Mouse (Mus musculus): ENCODE results near the gene Ctns. TPM values are rescaled to one million over a fixed set of nuclear protein-coding genes. Genes with fewer than 3 reads are reported as not detected.
A peak's percentile ranks its signal among the peaks of the same experiment; 100 is the strongest.

Gene Ctns
- polyA plus RNA-seq, 1 experiment from 2014 or later: 12.3 TPM

GRCm38 (mm10) chr11:73225856-73226255, 27.0 kb upstream of the Ctns start:
- H3K27me3 ChIP-seq (replicated peaks; ENCODE audit: control insufficient read depth, insufficient read depth, low read length): no peaks in the 10 kb centered on the region
- H3K9me3 ChIP-seq (ENCODE audit: control insufficient read depth, low read length): no peaks in the 10 kb centered on the region
- H3K9ac ChIP-seq (ENCODE audit: low read depth, low read length): no peak overlapping the region
- 86% methylated on average over 6 of the region's 6 CpGs for WGBS
- no peak overlapping the region for H3K4me2 ChIP-seq
- no peaks in the 10 kb centered on the region for H3K36me3 ChIP-seq (ENCODE audit: control insufficient read depth, insufficient read depth, low read length)
- no peak overlapping the region for H3K27ac ChIP-seq (ENCODE audit: low read depth, low read length)
- no peaks in the 10 kb centered on the region for H3K4me1 ChIP-seq (replicated peaks; ENCODE audit: control insufficient read depth, insufficient read depth, low read length)
- DNase-seq (ENCODE audit: low spot score): no peak
- no peak overlapping the region for H3K4me3 ChIP-seq (ENCODE audit: low read depth, low read length)
- no peak for ATAC-seq (replicated peaks; ENCODE audit: low FRiP score)

DNA sequence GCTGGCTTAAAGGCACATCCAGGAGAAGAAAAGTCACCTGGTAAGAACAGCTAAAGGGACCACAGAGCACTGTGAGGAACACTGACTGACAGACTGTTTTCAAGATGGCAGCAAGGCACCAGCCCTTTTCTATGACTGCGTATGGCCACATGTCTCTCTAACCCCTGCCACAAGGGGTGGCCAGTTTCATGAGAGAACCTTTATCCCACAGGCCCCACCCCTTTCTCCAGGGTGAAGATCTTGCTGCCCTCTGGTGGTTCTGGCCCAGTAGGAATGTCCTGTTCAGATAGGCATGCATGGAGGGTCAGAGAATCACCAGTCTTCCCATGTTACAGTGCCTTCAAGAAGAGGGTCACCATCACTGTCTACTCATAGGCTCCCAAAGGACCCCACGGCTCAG, 25.1 kb upstream of the Ctns start:
- no peak overlapping the region for H3K4me2 ChIP-seq
- H3K36me3 ChIP-seq (ENCODE audit: control insufficient read depth, insufficient read depth, low read length): no peaks in the 10 kb centered on the region
- no peak overlapping the region for H3K9ac ChIP-seq (ENCODE audit: low read depth, low read length)
- no peaks in the 10 kb centered on the region for H3K4me1 ChIP-seq (replicated peaks; ENCODE audit: control insufficient read depth, insufficient read depth, low read length)
- no peaks in the 10 kb centered on the region for H3K27me3 ChIP-seq (replicated peaks; ENCODE audit: control insufficient read depth, insufficient read depth, low read length)
- DNase-seq (ENCODE audit: low spot score): no peak
- H3K27ac ChIP-seq (ENCODE audit: low read depth, low read length): no peak overlapping the region
- ATAC-seq (replicated peaks; ENCODE audit: low FRiP score): peak; percentile 68
- WGBS: 62% methylated on average over 2 of the region's 2 CpGs
- H3K9me3 ChIP-seq (ENCODE audit: control insufficient read depth, low read length): no peaks in the 10 kb centered on the region
- no peak overlapping the region for H3K4me3 ChIP-seq (ENCODE audit: low read depth, low read length)

- Histone ChIP-seq H3K36me3 (ENCODE audit: control insufficient read depth, insufficient read depth, low read length) (no peaks in the 10 kb centered on the region), H3K27me3 (replicated peaks; ENCODE audit: control insufficient read depth, insufficient read depth, low read length) (no peaks in the 10 kb centered on the region), H3K27ac (ENCODE audit: low read depth, low read length) (no peak overlapping the region), H3K4me3 (ENCODE audit: low read depth, low read length) (no peak overlapping the region), H3K4me1 (replicated peaks; ENCODE audit: control insufficient read depth, insufficient read depth, low read length) (no peaks in the 10 kb centered on the region), H3K4me2 (no peak overlapping the region), H3K9ac (ENCODE audit: low read depth, low read length) (no peak overlapping the region), H3K9me3 (ENCODE audit: control insufficient read depth, low read length) (no peaks in the 10 kb centered on the region)
- WGBS: 27% methylated on average over 5 of the region's 5 CpGs
- ATAC-seq (replicated peaks; ENCODE audit: low FRiP score): no peak
- DNase-seq (ENCODE audit: low spot score): no peak
Observed at GRCm38 (mm10) chr11:73222846-73223245, 24.0 kb upstream of the Ctns start.

GRCm38 (mm10) chr11:73220651-73221050, 21.8 kb upstream of the Ctns start:
- Histone ChIP-seq H3K4me2 (no peak overlapping the region), H3K9me3 (ENCODE audit: control insufficient read depth, low read length) (no peaks in the 10 kb centered on the region), H3K27me3 (replicated peaks; ENCODE audit: control insufficient read depth, insufficient read depth, low read length) (no peaks in the 10 kb centered on the region), H3K4me3 (ENCODE audit: low read depth, low read length) (no peak overlapping the region), H3K36me3 (ENCODE audit: control insufficient read depth, insufficient read depth, low read length) (no peaks in the 10 kb centered on the region), H3K9ac (ENCODE audit: low read depth, low read length) (no peak overlapping the region), H3K27ac (ENCODE audit: low read depth, low read length) (no peak overlapping the region), H3K4me1 (replicated peaks; ENCODE audit: control insufficient read depth, insufficient read depth, low read length) (no peaks in the 10 kb centered on the region)
- 86% methylated on average over 1 of the region's 1 CpGs for WGBS
- DNase-seq (ENCODE audit: low spot score) (no peak), ATAC-seq (replicated peaks; ENCODE audit: low FRiP score) (no peak)

DNA sequence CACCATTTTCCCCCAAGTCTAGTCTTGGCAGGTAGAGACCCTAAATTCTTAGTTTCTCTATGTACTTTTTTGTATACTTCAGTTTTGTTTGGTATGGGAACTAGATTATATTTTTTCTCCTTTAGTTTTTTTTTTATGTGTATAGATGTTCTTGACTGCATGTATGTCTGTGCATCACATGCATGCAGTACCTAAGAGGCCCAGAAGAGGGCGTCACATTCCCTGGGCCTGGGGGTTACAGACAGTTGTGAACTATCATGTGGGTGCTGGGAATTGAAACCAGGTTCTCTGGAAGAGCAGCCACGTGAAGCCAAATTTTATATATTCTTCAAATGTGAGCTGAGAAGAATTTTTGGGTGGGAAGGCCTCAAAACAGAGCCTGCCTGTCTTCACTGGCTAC, 20.8 kb upstream of the Ctns start:
- Histone ChIP-seq H3K4me3 (ENCODE audit: low read depth, low read length) (no peak overlapping the region), H3K36me3 (ENCODE audit: control insufficient read depth, insufficient read depth, low read length) (no peaks in the 10 kb centered on the region), H3K9me3 (ENCODE audit: control insufficient read depth, low read length) (no peaks in the 10 kb centered on the region), H3K4me1 (replicated peaks; ENCODE audit: control insufficient read depth, insufficient read depth, low read length) (no peaks in the 10 kb centered on the region), H3K27ac (ENCODE audit: low read depth, low read length) (no peak overlapping the region), H3K9ac (ENCODE audit: low read depth, low read length) (no peak overlapping the region), H3K27me3 (replicated peaks; ENCODE audit: control insufficient read depth, insufficient read depth, low read length) (no peaks in the 10 kb centered on the region), H3K4me2 (no peak overlapping the region)
- DNase-seq (ENCODE audit: low spot score) (no peak), ATAC-seq (replicated peaks; ENCODE audit: low FRiP score) (no peak)
- 54% methylated on average over 2 of the region's 2 CpGs for WGBS

DNA sequence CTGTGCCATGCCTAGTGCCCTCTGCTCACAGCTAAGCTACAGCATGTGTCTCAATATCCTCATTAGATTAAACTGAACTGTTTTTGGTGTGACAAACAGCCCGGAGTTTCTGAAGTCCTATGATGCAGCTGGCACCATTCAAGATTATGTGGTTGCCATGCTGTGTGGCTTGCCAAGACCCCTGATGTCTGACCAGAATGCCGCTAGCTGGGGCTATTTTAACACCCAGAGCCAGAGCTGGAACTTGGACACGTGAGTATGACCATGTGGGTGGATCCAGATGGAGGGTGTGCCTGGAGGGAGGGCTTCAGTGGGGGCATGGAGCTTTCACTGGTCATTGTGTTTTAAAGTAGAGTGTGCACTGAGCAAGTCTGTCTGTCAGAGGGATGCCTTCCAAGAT, 15.1 kb upstream of the Ctns start:
- no peak for ATAC-seq (replicated peaks; ENCODE audit: low FRiP score)
- Histone ChIP-seq H3K4me2 (no peak overlapping the region), H3K27me3 (replicated peaks; ENCODE audit: control insufficient read depth, insufficient read depth, low read length) (no peaks in the 10 kb centered on the region), H3K9me3 (ENCODE audit: control insufficient read depth, low read length) (no peaks in the 10 kb centered on the region), H3K9ac (ENCODE audit: low read depth, low read length) (no peak overlapping the region), H3K4me1 (replicated peaks; ENCODE audit: control insufficient read depth, insufficient read depth, low read length) (no peaks in the 10 kb centered on the region), H3K27ac (ENCODE audit: low read depth, low read length) (no peak overlapping the region), H3K36me3 (ENCODE audit: control insufficient read depth, insufficient read depth, low read length) (no peaks in the 10 kb centered on the region), H3K4me3 (ENCODE audit: low read depth, low read length) (no peak overlapping the region)
- 67% methylated on average over 3 of the region's 3 CpGs for WGBS
- no peak for DNase-seq (ENCODE audit: low spot score)

DNA sequence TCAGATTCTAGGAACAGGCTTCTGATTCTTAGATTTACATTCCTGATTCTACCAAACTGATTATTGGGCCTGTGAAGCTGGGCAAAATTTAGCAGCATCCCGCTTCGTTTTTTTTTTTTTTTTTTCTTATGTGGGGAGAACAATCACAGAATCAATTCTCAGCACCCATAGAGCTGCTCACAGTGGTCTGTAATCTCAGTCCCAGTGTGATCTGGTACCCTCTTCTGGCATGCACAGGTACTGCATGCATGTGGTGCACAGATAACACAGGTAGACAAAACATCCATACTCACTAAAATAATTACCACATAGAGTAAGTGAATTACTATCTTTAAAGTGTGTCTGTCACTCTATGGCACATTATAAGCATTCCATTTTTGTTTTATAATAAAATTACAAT, 8.8 kb upstream of the Ctns start:
- Histone ChIP-seq H3K36me3 (ENCODE audit: control insufficient read depth, insufficient read depth, low read length) (no peaks in the 10 kb centered on the region), H3K4me2 (no peak overlapping the region), H3K4me1 (replicated peaks; ENCODE audit: control insufficient read depth, insufficient read depth, low read length) (no peaks in the 10 kb centered on the region), H3K27ac (ENCODE audit: low read depth, low read length) (no peak overlapping the region), H3K27me3 (replicated peaks; ENCODE audit: control insufficient read depth, insufficient read depth, low read length) (no peaks in the 10 kb centered on the region), H3K9ac (ENCODE audit: low read depth, low read length) (no peak overlapping the region), H3K4me3 (ENCODE audit: low read depth, low read length) (no peak overlapping the region), H3K9me3 (ENCODE audit: control insufficient read depth, low read length) (no peaks in the 10 kb centered on the region)
- 68% methylated on average over 2 of the region's 2 CpGs for WGBS
- DNase-seq (ENCODE audit: low spot score) (no peak), ATAC-seq (replicated peaks; ENCODE audit: low FRiP score) (no peak)

DNA sequence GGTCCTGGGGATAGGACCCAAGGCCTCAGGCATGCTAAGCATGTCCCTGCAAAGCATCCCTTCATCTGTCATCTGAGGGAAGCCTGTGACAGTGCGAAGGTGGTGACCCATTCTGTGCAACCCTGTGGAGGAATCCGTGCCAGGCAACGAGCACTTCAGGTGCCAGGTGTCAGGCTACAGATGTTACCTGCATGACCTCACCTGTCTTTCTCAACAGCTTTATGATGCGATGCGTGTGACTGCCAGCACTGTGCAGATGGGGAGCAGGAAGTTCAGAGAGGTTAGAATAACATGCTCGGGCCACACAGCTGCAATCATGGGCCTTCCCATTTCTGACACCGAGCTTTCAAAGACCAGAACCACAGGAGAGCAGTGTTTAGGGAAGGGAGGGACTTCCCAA, 6.4 kb upstream of the Ctns start:
- H3K9ac ChIP-seq (ENCODE audit: low read depth, low read length): no peak overlapping the region
- ATAC-seq (replicated peaks; ENCODE audit: low FRiP score): no peak
- H3K4me1 ChIP-seq (replicated peaks; ENCODE audit: control insufficient read depth, insufficient read depth, low read length): no peaks in the 10 kb centered on the region
- no peak for DNase-seq (ENCODE audit: low spot score)
- no peaks in the 10 kb centered on the region for H3K9me3 ChIP-seq (ENCODE audit: control insufficient read depth, low read length)
- H3K4me3 ChIP-seq (ENCODE audit: low read depth, low read length): no peak overlapping the region
- no peak overlapping the region for H3K27ac ChIP-seq (ENCODE audit: low read depth, low read length)
- 78% methylated on average over 7 of the region's 7 CpGs for WGBS
- H3K36me3 ChIP-seq (ENCODE audit: control insufficient read depth, insufficient read depth, low read length): no peaks in the 10 kb centered on the region
- no peak overlapping the region for H3K4me2 ChIP-seq
- H3K27me3 ChIP-seq (replicated peaks; ENCODE audit: control insufficient read depth, insufficient read depth, low read length): no peaks in the 10 kb centered on the region

- Histone ChIP-seq H3K36me3 (ENCODE audit: control insufficient read depth, insufficient read depth, low read length) (no peaks in the 10 kb centered on the region), H3K27me3 (replicated peaks; ENCODE audit: control insufficient read depth, insufficient read depth, low read length) (no peaks in the 10 kb centered on the region), H3K4me3 (ENCODE audit: low read depth, low read length) (no peak overlapping the region), H3K4me1 (replicated peaks; ENCODE audit: control insufficient read depth, insufficient read depth, low read length) (peaks cover 5% of the 10 kb centered on the region), H3K27ac (ENCODE audit: low read depth, low read length) (no peak overlapping the region), H3K9ac (ENCODE audit: low read depth, low read length) (no peak overlapping the region; the same call in 1 of the 2 replicates), H3K4me2 (no peak overlapping the region), H3K9me3 (ENCODE audit: control insufficient read depth, low read length) (no peaks in the 10 kb centered on the region)
- 82% methylated on average over 8 of the region's 8 CpGs for WGBS
- DNase-seq (ENCODE audit: low spot score): no peak
- no peak for ATAC-seq (replicated peaks; ENCODE audit: low FRiP score)
Observed at GRCm38 (mm10) chr11:73203895-73204294, 5.1 kb upstream of the Ctns start.
